Mouse (Mus musculus) thymus, adult 2 months (tissue): ENCODE results near the gene Echdc3.

Source experiments
- CTCF ChIP-seq: fragments of 200-500 bp; IDR thresholded peaks from 2 replicates; pipeline ENCODE4 v1.5.1; 2012; ENCODE audit warnings: mild to moderate bottlenecking, control low read depth, low read length, moderate library complexity, borderline replicate concordance; ENCODE audit not compliant: control insufficient read depth, poor library complexity, insufficient read depth; ENCODE audit errors: extremely low read depth
- POLR2A ChIP-seq: fragments of 200-500 bp; IDR thresholded peaks from 2 replicates; pipeline ENCODE4 v1.6.1; 2012; ENCODE audit warnings: mild to moderate bottlenecking, low read length, control low read depth, moderate library complexity; ENCODE audit not compliant: control insufficient read depth, poor library complexity, insufficient read depth; ENCODE audit errors: extremely low read depth

DNA sequence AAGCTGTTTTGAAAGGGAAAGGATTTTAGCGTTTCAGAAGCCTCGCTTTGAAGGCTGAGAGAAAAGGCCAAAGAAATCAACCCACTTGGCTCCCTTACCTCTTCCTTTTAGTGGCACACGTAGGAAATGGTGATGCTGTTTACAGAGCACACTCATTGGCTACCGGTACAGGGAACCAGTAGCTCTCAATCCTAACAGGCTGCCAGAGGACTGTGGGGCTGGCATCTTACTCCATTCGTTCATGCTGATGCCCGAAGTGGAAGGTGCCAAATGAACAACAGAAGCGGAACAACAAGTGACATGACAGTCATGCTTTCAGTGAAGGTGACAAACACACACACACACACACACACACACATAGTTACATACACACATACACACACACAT, 14.2 kb upstream of the Echdc3 start:
- TF ChIP-seq CTCF: no peak
- no peak for TF ChIP-seq POLR2A
